28 mouse cellular contexts compared by ENCODE assay signal in the genomic region with DNA sequence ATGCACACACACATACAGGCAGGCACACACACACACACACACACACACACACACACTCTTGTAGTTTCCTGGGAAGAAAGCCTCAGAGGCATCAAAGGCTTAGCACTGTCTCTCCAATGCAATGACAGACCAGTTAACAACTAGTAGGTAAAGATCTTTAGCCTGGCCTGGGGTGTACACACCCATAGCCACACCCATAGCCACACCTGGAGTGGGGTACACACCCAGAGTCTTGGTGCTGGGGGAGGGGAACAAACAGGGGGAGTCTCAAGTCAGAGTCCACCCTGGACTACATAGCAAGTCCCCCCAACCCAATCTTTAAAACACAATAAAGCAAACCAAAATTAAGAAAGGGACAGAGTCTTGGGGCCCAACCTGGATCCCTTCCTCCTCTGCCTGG. TPM values are rescaled to one million over a fixed set of nuclear protein-coding genes. Genes with fewer than 3 reads are reported as not detected.
DNase-seq lines count a peak whose midpoint lies in the region; ATAC-seq and TF ChIP-seq lines count a peak whose summit lies in the region.
"Not testable (repeated sequence)": the region's sequence is repeated elsewhere in the genome, so short reads cannot be mapped to it uniquely, and the experiment has no call there.
"Had no signal": no experiment of that assay in that cellular context is flagged by ENCODE, and none has a peak within 500 bp of the region (broad histone marks: within the 10 kb centered on the region; RNA-seq: fewer than 3 reads in every experiment).

No protein-coding gene starts in this region.

- H3K27ac ChIP-seq in heart, embryonic 13.5 days (replicated peaks); intestine, postnatal 0 days (ENCODE audit: low read depth, low read length); kidney, postnatal 0 days; liver, embryonic 13.5 days; liver, embryonic 16.5 days (ENCODE audit: low read length); stomach, embryonic 16.5 days (ENCODE audit: low read length): not testable (repeated sequence)

- not testable (repeated sequence) for H3K9me3 ChIP-seq in heart, embryonic 13.5 days; intestine, postnatal 0 days (ENCODE audit: control insufficient read depth); kidney, postnatal 0 days (replicated peaks; ENCODE audit: low read length); liver, embryonic 13.5 days (replicated peaks); liver, embryonic 16.5 days (replicated peaks; ENCODE audit: control insufficient read depth, low read length); stomach, embryonic 16.5 days (replicated peaks; ENCODE audit: control insufficient read depth, low read length)

- not testable (repeated sequence) for H3K36me3 ChIP-seq in heart, embryonic 13.5 days; intestine, postnatal 0 days (ENCODE audit: control insufficient read depth, insufficient read depth); kidney, postnatal 0 days (ENCODE audit: insufficient read depth, low read length); liver, embryonic 13.5 days; liver, embryonic 16.5 days (ENCODE audit: control insufficient read depth, insufficient read depth); stomach, embryonic 16.5 days (ENCODE audit: control insufficient read depth, insufficient read depth, low read length)

- peak; percentile 54 for ATAC-seq in erythroblast, adult 5-6 weeks (replicated peaks; ENCODE audit: low FRiP score, poor library complexity, severe bottlenecking)
- ATAC-seq in heart, embryonic 13.5 days (ENCODE audit: extremely low read depth, insufficient number of reproducible peaks, low FRiP score, low TSS enrichment): 0 out of 2 replicates have a peak, but pooled peaks have one; percentile 21
- peak; percentile 9; the same call in 1 of the 2 replicates for ATAC-seq in intestine, postnatal 0 days
- 0 out of 2 replicates have a peak, but pooled peaks have one; percentile 36 for ATAC-seq in kidney, postnatal 0 days (replicated peaks; ENCODE audit: low FRiP score, low read depth)
- ATAC-seq in liver, embryonic 13.5 days (ENCODE audit: low read depth): peak; percentile 79
- ATAC-seq in liver, embryonic 16.5 days (ENCODE audit: low read depth): peak; percentile 72
- 0 out of 2 replicates have a peak, but pooled peaks have one; percentile 52 for ATAC-seq in stomach, embryonic 16.5 days (ENCODE audit: insufficient read depth, low FRiP score)

- not testable (repeated sequence) for H3K4me2 ChIP-seq in heart, embryonic 13.5 days; intestine, postnatal 0 days (replicated peaks; ENCODE audit: low read depth); kidney, postnatal 0 days (ENCODE audit: low read length); liver, embryonic 13.5 days; liver, embryonic 16.5 days (ENCODE audit: low read depth, low read length); stomach, embryonic 16.5 days (ENCODE audit: low read depth, low read length)

- DNase-seq in kidney, postnatal 0 days (ENCODE audit: low spot score); liver, embryonic 13.5 days: not testable (repeated sequence)

- not testable (repeated sequence) for H3K4me1 ChIP-seq in heart, embryonic 13.5 days; intestine, postnatal 0 days (replicated peaks; ENCODE audit: control insufficient read depth, insufficient read depth, low read length); kidney, postnatal 0 days (replicated peaks; ENCODE audit: insufficient read depth, low read length); liver, embryonic 13.5 days (replicated peaks); liver, embryonic 16.5 days (ENCODE audit: control insufficient read depth, low read depth, low read length); stomach, embryonic 16.5 days (ENCODE audit: control insufficient read depth, insufficient read depth, low read length)

- H3K9ac ChIP-seq in heart, embryonic 13.5 days; intestine, postnatal 0 days (ENCODE audit: low read depth, low read length); kidney, postnatal 0 days (ENCODE audit: low read depth, low read length); liver, embryonic 13.5 days; liver, embryonic 16.5 days (ENCODE audit: low read depth, low read length); stomach, embryonic 16.5 days (ENCODE audit: low read length): not testable (repeated sequence)

- H3K4me3 ChIP-seq in heart, embryonic 13.5 days; intestine, postnatal 0 days (ENCODE audit: low read depth, low read length); kidney, postnatal 0 days (replicated peaks; ENCODE audit: low read depth, low read length); liver, embryonic 13.5 days (replicated peaks); liver, embryonic 16.5 days (ENCODE audit: low read depth, low read length); stomach, embryonic 16.5 days (replicated peaks; ENCODE audit: low read length): not testable (repeated sequence)

- TF ChIP-seq CTCF in intestine, postnatal 0 days (IDR thresholded peaks at IDR 0.05; ENCODE audit: low read depth); kidney, postnatal 0 days (IDR thresholded peaks at IDR 0.05; ENCODE audit: low read depth): not testable (repeated sequence)

- not testable (repeated sequence) for H3K27me3 ChIP-seq in heart, embryonic 13.5 days (replicated peaks); intestine, postnatal 0 days (replicated peaks; ENCODE audit: control insufficient read depth, insufficient read depth, low read length); kidney, postnatal 0 days (ENCODE audit: insufficient read depth, low read length); liver, embryonic 13.5 days; liver, embryonic 16.5 days (ENCODE audit: control insufficient read depth, insufficient read depth, low read depth, low read length); stomach, embryonic 16.5 days (ENCODE audit: control insufficient read depth, insufficient read depth, low read length)

RNA-seq across cellular contexts. Expression of a gene that starts 2.6 kb away (rescaled TPM):
- not detected in 2 replicates for total RNA-seq in erythroblast, adult 5-6 weeks (2015; ENCODE audit: low replicate concordance)
- 0.42 TPM in 1 of 2 replicates, not detected in the other for total RNA-seq in erythroblast, adult 5-6 weeks (2017; ENCODE audit: low replicate concordance)
- polyA plus RNA-seq in heart, embryonic 13.5 days (2015; fragmentation: Nextera tagmentation; extraction: Ambion mirVana): not detected in 2 replicates
- polyA plus RNA-seq in intestine, postnatal 0 days (2015; fragmentation: Nextera tagmentation; extraction: Ambion mirVana): not detected in 2 replicates
- 0.23 and 0.41 TPM in 2 replicates for polyA plus RNA-seq in kidney, postnatal 0 days (2015; fragmentation: Nextera tagmentation; extraction: Ambion mirVana)
- polyA plus RNA-seq in liver, embryonic 13.5 days (2015; fragmentation: Nextera tagmentation; extraction: Ambion mirVana): not detected in 2 replicates
- polyA plus RNA-seq in liver, embryonic 16.5 days (2015; fragmentation: Nextera tagmentation; extraction: Ambion mirVana): not detected in 2 replicates
- polyA plus RNA-seq in stomach, embryonic 16.5 days (2015; fragmentation: Nextera tagmentation; extraction: Ambion mirVana): not detected in 2 replicates
- total RNA-seq: adrenal gland, postnatal 25 days; forebrain, postnatal 0 days; heart, postnatal 14 days; heart, postnatal 4 days had no signal
- polyA plus RNA-seq: activated CD4-positive, CD25-positive, alpha-beta regulatory T cell, adult 4 months; embryonic facial prominence, embryonic 10.5 days; forebrain, embryonic 11.5 days; forebrain, embryonic 14.5 days; forebrain, postnatal 0 days; heart, embryonic 12.5 days; heart, embryonic 16.5 days; hindbrain, embryonic 14.5 days had no signal

RNA-seq across cellular contexts. Expression of a gene that starts 15.6 kb away (rescaled TPM):
- total RNA-seq in erythroblast, adult 5-6 weeks (2015; ENCODE audit: low replicate concordance): not detected in 2 replicates
- total RNA-seq in erythroblast, adult 5-6 weeks (2017; ENCODE audit: low replicate concordance): not detected in 2 replicates
- not detected in 2 replicates for polyA plus RNA-seq in heart, embryonic 13.5 days (2015; fragmentation: Nextera tagmentation; extraction: Ambion mirVana)
- polyA plus RNA-seq in intestine, postnatal 0 days (2015; fragmentation: Nextera tagmentation; extraction: Ambion mirVana): 0.13 TPM in 1 of 2 replicates, not detected in the other
- polyA plus RNA-seq in kidney, postnatal 0 days (2015; fragmentation: Nextera tagmentation; extraction: Ambion mirVana): 1.9 and 2.0 TPM in 2 replicates
- polyA plus RNA-seq in liver, embryonic 13.5 days (2015; fragmentation: Nextera tagmentation; extraction: Ambion mirVana): not detected in 2 replicates
- 0.08 and 0.13 TPM in 2 replicates for polyA plus RNA-seq in liver, embryonic 16.5 days (2015; fragmentation: Nextera tagmentation; extraction: Ambion mirVana)
- polyA plus RNA-seq in stomach, embryonic 16.5 days (2015; fragmentation: Nextera tagmentation; extraction: Ambion mirVana): 0.09 TPM in 1 of 2 replicates, not detected in the other
- total RNA-seq: forebrain, postnatal 0 days; gastrocnemius, postnatal 25 days; heart, adult 18-20 months; heart, postnatal 14 days; heart, postnatal 4 days had no signal
- polyA plus RNA-seq: activated CD4-positive, CD25-positive, alpha-beta regulatory T cell, adult 4 months; brain, embryonic 14.5 days; cortical plate, adult 2 months; embryonic facial prominence, embryonic 10.5 days; embryonic facial prominence, embryonic 13.5 days; forebrain, embryonic 11.5 days; forebrain, embryonic 14.5 days; forebrain, postnatal 0 days; frontal cortex, adult 2 months; heart, embryonic 12.5 days; heart, embryonic 16.5 days had no signal

RNA-seq across cellular contexts. Expression of a gene that starts 15.7 kb away (rescaled TPM):
- not detected in 2 replicates for total RNA-seq in erythroblast, adult 5-6 weeks (2015; ENCODE audit: low replicate concordance)
- 0.56 TPM in 1 of 2 replicates, not detected in the other for total RNA-seq in erythroblast, adult 5-6 weeks (2017; ENCODE audit: low replicate concordance)
- not detected in 2 replicates for polyA plus RNA-seq in heart, embryonic 13.5 days (2015; fragmentation: Nextera tagmentation; extraction: Ambion mirVana)
- polyA plus RNA-seq in intestine, postnatal 0 days (2015; fragmentation: Nextera tagmentation; extraction: Ambion mirVana): not detected in 2 replicates
- polyA plus RNA-seq in kidney, postnatal 0 days (2015; fragmentation: Nextera tagmentation; extraction: Ambion mirVana): 1.8 and 2.8 TPM in 2 replicates
- not detected in 2 replicates for polyA plus RNA-seq in liver, embryonic 13.5 days (2015; fragmentation: Nextera tagmentation; extraction: Ambion mirVana)
- polyA plus RNA-seq in liver, embryonic 16.5 days (2015; fragmentation: Nextera tagmentation; extraction: Ambion mirVana): not detected in 2 replicates
- polyA plus RNA-seq in stomach, embryonic 16.5 days (2015; fragmentation: Nextera tagmentation; extraction: Ambion mirVana): not detected in 2 replicates
- total RNA-seq: forebrain, postnatal 0 days had no signal
- polyA plus RNA-seq: activated CD4-positive, CD25-positive, alpha-beta regulatory T cell, adult 4 months; brain, embryonic 14.5 days; cortical plate, adult 2 months; embryonic facial prominence, embryonic 10.5 days; embryonic facial prominence, embryonic 13.5 days; forebrain, embryonic 11.5 days; forebrain, embryonic 14.5 days; forebrain, postnatal 0 days; frontal cortex, adult 2 months; heart, embryonic 12.5 days; heart, embryonic 16.5 days; hindbrain, embryonic 11.5 days; hindbrain, embryonic 14.5 days had no signal

RNA-seq across cellular contexts. Expression of a gene that starts 27.0 kb away (rescaled TPM):
- total RNA-seq in erythroblast, adult 5-6 weeks (2015; ENCODE audit: low replicate concordance): not detected in 2 replicates
- not detected in 2 replicates for total RNA-seq in erythroblast, adult 5-6 weeks (2017; ENCODE audit: low replicate concordance)
- not detected in 2 replicates for polyA plus RNA-seq in heart, embryonic 13.5 days (2015; fragmentation: Nextera tagmentation; extraction: Ambion mirVana)
- not detected in 2 replicates for polyA plus RNA-seq in intestine, postnatal 0 days (2015; fragmentation: Nextera tagmentation; extraction: Ambion mirVana)
- 0.69 TPM in 1 of 2 replicates, not detected in the other for polyA plus RNA-seq in kidney, postnatal 0 days (2015; fragmentation: Nextera tagmentation; extraction: Ambion mirVana)
- not detected in 2 replicates for polyA plus RNA-seq in liver, embryonic 13.5 days (2015; fragmentation: Nextera tagmentation; extraction: Ambion mirVana)
- not detected in 2 replicates for polyA plus RNA-seq in liver, embryonic 16.5 days (2015; fragmentation: Nextera tagmentation; extraction: Ambion mirVana)
- not detected in 2 replicates for polyA plus RNA-seq in stomach, embryonic 16.5 days (2015; fragmentation: Nextera tagmentation; extraction: Ambion mirVana)
- total RNA-seq: ES-E14; forebrain, postnatal 0 days; gastrocnemius, adult 8-10 months; gastrocnemius, postnatal 25 days; heart, adult 18-20 months; heart, postnatal 14 days; heart, postnatal 4 days had no signal
- polyA plus RNA-seq: activated CD4-positive, CD25-positive, alpha-beta regulatory T cell, adult 4 months; brain, embryonic 14.5 days; cortical plate, adult 2 months; embryonic facial prominence, embryonic 10.5 days; embryonic facial prominence, embryonic 13.5 days; forebrain, embryonic 11.5 days; forebrain, embryonic 14.5 days; forebrain, postnatal 0 days; frontal cortex, adult 2 months; gonadal fat pad, adult 2 months; heart, embryonic 12.5 days; heart, embryonic 16.5 days; hindbrain, embryonic 11.5 days; hindbrain, embryonic 14.5 days had no signal

RNA-seq across cellular contexts. Expression of a gene that starts 33.4 kb away (rescaled TPM):
- 95.7 and 125 TPM in 2 replicates for total RNA-seq in erythroblast, adult 5-6 weeks (2015; ENCODE audit: low replicate concordance)
- 255 and 340 TPM in 2 replicates for total RNA-seq in erythroblast, adult 5-6 weeks (2017; ENCODE audit: low replicate concordance)
- 3.1 and 3.3 TPM in 2 replicates for polyA plus RNA-seq in heart, embryonic 13.5 days (2015; fragmentation: Nextera tagmentation; extraction: Ambion mirVana)
- 6.5 and 6.8 TPM in 2 replicates for polyA plus RNA-seq in intestine, postnatal 0 days (2015; fragmentation: Nextera tagmentation; extraction: Ambion mirVana)
- polyA plus RNA-seq in kidney, postnatal 0 days (2015; fragmentation: Nextera tagmentation; extraction: Ambion mirVana): 14.3 and 15.0 TPM in 2 replicates
- polyA plus RNA-seq in liver, embryonic 13.5 days (2015; fragmentation: Nextera tagmentation; extraction: Ambion mirVana): 6.6 and 7.7 TPM in 2 replicates
- polyA plus RNA-seq in liver, embryonic 16.5 days (2015; fragmentation: Nextera tagmentation; extraction: Ambion mirVana): 12.6 and 13.5 TPM in 2 replicates
- 9.8 and 10.9 TPM in 2 replicates for polyA plus RNA-seq in stomach, embryonic 16.5 days (2015; fragmentation: Nextera tagmentation; extraction: Ambion mirVana)

Comparison
In these comparisons a context has a peak if more than half of its experiments do, and no peak if none do; other contexts are left out.
1. ATAC-seq: peak in every context shown above with its lines; median percentile 79 in liver, embryonic 13.5 days; 72 in liver, embryonic 16.5 days; 54 in erythroblast, adult 5-6 weeks; 52 in stomach, embryonic 16.5 days; 36 in kidney, postnatal 0 days; 21 in heart, embryonic 13.5 days; 9 in intestine, postnatal 0 days.